Mouse (Mus musculus) gastrocnemius, postnatal 14 days (tissue): ENCODE results near the gene Abhd17c. TPM values are rescaled to one million over a fixed set of nuclear protein-coding genes. Genes with fewer than 3 reads are reported as not detected.
A peak's percentile ranks its signal among the peaks of the same experiment; 100 is the strongest.

Experiments
- DNase-seq: peaks from one replicate; pipeline ENCODE4 v3.0.0; 2021; ENCODE audit warnings: mixed read lengths
- intact Hi-C: fragments of 180-260 bp; cut with DNase I; formaldehyde crosslinking; loops from one replicate; pipeline ENCODE4 v1.15.1; 2025; ENCODE audit warnings: low total_unique reads
- total RNA-seq, 2 experiments: library from RNA; stranded (reverse); gene quantifications; 2 replicates each; pipeline ENCODE4 v1.2.3; 2021

The Abhd17c gene
- total RNA-seq, 2 experiments from 2014 or later, result 4.4 to 5.6 TPM

- DNase-seq, result no peak
- intact Hi-C loops, result loop anchor here (5.0 kb wide), 2 partner anchors 177 to 263 kb away; no protein-coding TSS in a partner anchor
These were observed 61.9 kb downstream of the Abhd17c start for GRCm38 (mm10) chr7:84089777-84090176.

- intact Hi-C loops, result loop anchor here (5.0 kb wide), 2 partner anchors 177 to 263 kb away; no protein-coding TSS in a partner anchor
These were observed 62.7 kb downstream of the Abhd17c start for GRCm38 (mm10) chr7:84088971-84089370.

GRCm38 (mm10) chr7:84088191-84088590 lies 63.5 kb downstream of the Abhd17c start:
- intact Hi-C loops, result loop anchor here (5.0 kb wide), 2 partner anchors 176 to 264 kb away; no protein-coding TSS in a partner anchor
- no peak for DNase-seq

More at GRCm38 (mm10) chr7:84088971-84089370, 62.7 kb downstream of the Abhd17c start:
- peak; percentile 68 for DNase-seq

- intact Hi-C loops, result loop anchor here (2.0 to 5.0 kb wide), 3 partner anchors 174 to 266 kb away; no protein-coding TSS in a partner anchor
- DNase-seq, result peak; percentile 81
These were observed 65.5 kb downstream of the Abhd17c start, which contains the start of gene Cemip for GRCm38 (mm10) chr7:84086039-84086829. TSS of gene Cemip (minus strand) at chr7:84086502.

GRCm38 (mm10) chr7:84085049-84085945 lies 66.4 kb downstream of the Abhd17c start:
- intact Hi-C loops, result loop anchor here (5.0 kb wide), 2 partner anchors 173 to 267 kb away; no protein-coding TSS in a partner anchor
- DNase-seq, result peak; percentile 67

GRCm38 (mm10) chr7:84077257-84078013 lies 74.3 kb downstream of the Abhd17c start:
- DNase-seq, result no peak
- intact Hi-C loops, result no loop called here

- intact Hi-C loops, result no loop called here
- no peak for DNase-seq
These were observed 77.4 kb downstream of the Abhd17c start for GRCm38 (mm10) chr7:84074266-84074665.

- no peak for DNase-seq
- intact Hi-C loops, result no loop called here
These were observed 77.8 kb downstream of the Abhd17c start for GRCm38 (mm10) chr7:84073856-84074255.

GRCm38 (mm10) chr7:84068931-84069330 lies 82.8 kb downstream of the Abhd17c start:
- intact Hi-C loops, result no loop called here
- DNase-seq, result peak; percentile 72

- intact Hi-C loops, result no loop called here
- DNase-seq, result no peak
These were observed 91.9 kb downstream of the Abhd17c start for GRCm38 (mm10) chr7:84059799-84060198.

Other genes starting within 250 kb of the Abhd17c start
- gene Cemip, start 65.4 kb downstream of the Abhd17c start, total RNA-seq, result under 1 TPM; 0.11 to 0.18 TPM